Mouse (Mus musculus) midbrain, embryonic 11.5 days (tissue): ENCODE data around the gene Vac14. TPM values are rescaled to one million over a fixed set of nuclear protein-coding genes. Genes with fewer than 3 reads are reported as not detected.

Experiments
- ATAC-seq: fragments of 200-750 bp; cut with Nextera tagmentation; 2 replicates; pipeline ENCODE4 v1.8.0; 2017; ENCODE audit warnings: moderate TSS enrichment, moderate library complexity; ENCODE audit not compliant: low FRiP score
- DNase-seq: peaks from one replicate; pipeline ENCODE4 v3.0.0; 2015; ENCODE audit warnings: low spot score; ENCODE audit errors: missing footprints
- H3K27ac ChIP-seq: fragments of 300-500 bp; sonication (generic); 2 replicates; pipeline ENCODE4 v1.5.1; 2014; ENCODE audit warnings: low read depth, low read length
- H3K27me3 ChIP-seq: fragments of 300-500 bp; sonication (generic); 2 replicates; pipeline ENCODE4 v1.6.1; 2014; ENCODE audit warnings: mild to moderate bottlenecking, low read length, moderate library complexity, mixed read lengths; ENCODE audit not compliant: control insufficient read depth, insufficient read depth
- H3K36me3 ChIP-seq: fragments of 300-500 bp; sonication (generic); 2 replicates; pipeline ENCODE4 v1.6.1; 2014; ENCODE audit warnings: mild to moderate bottlenecking, low read length, moderate library complexity, mixed read lengths; ENCODE audit not compliant: control insufficient read depth, insufficient read depth
- H3K4me1 ChIP-seq: fragments of 300-500 bp; sonication (generic); 2 replicates; pipeline ENCODE4 v1.6.1; 2014; ENCODE audit warnings: low read length; ENCODE audit not compliant: control insufficient read depth, insufficient read depth
- H3K4me2 ChIP-seq: fragments of 300-500 bp; sonication (generic); 2 replicates; pipeline ENCODE4 v1.6.1; 2014; ENCODE audit warnings: mild to moderate bottlenecking, moderate library complexity
- H3K4me3 ChIP-seq: fragments of 300-500 bp; sonication (generic); 2 replicates; pipeline ENCODE4 v1.5.1; 2014; ENCODE audit warnings: low read depth, low read length
- H3K9ac ChIP-seq: fragments of 300-500 bp; sonication (generic); 2 replicates; pipeline ENCODE4 v1.6.1; 2014; ENCODE audit warnings: low read length
- H3K9me3 ChIP-seq: fragments of 300-500 bp; sonication (generic); 2 replicates; pipeline ENCODE4 v1.6.1; 2016; ENCODE audit warnings: low read length; ENCODE audit not compliant: control insufficient read depth
- WGBS: fragments of 180-500 bp; shearing (Covaris S2); extraction: QIAGEN DNeasy Blood & Tissue Kit; methylation state at CpG from one replicate; pipeline ENCODE4 v1.1.7; 2014; 5-methylcytosine and 5-hydroxymethylcytosine counted together
- polyA plus RNA-seq: library from polyadenylated mRNA; unstranded; fragments of >200 nt; fragmentation: Nextera tagmentation; extraction: Ambion mirVana; gene quantifications from 2 replicates; pipeline ENCODE4 v1.2.1, GENCODE M21; 2014

Vac14 gene
- polyA plus RNA-seq, 1 experiment from 2014 or later = 33.8 TPM

DNA sequence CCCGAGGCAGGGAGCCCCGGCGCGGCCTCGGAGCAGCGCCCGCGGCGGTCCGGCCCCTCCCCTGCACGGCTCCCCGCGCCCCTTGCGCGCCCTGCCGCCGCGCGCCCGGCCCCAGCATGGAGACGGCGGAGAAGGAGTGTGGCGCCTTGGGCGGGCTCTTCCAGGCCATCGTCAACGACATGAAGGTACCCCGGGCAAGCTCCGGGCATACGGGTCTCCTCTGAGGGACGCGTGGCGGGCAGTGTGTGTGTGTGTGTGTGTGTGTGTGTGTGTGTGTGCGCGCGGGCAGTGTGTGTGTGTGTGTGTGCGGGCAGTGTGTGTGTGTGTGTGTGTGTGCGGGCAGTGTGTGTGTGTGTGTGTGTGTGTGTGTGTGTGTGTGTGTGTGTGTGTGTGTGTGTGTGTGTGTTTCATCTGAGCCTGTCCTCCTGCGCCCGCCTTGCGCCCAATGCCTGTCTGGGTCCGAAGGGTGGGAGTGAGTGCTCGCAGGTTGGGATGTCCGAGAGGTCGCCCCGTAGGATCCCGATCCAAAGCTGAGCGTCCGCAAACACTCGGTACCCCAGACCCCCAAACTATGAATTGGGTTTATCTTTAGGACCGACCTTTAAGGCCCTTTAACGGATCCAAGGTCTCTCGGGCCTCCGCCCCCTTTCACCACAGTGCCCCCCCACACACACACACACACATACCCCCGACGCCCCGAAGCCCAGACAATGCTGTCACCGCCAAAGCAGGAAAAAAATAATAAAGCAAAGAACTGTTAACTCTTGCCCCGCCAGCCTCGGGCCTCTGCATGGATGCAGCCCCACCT lies 103.4 kb downstream of the Vac14 start:
- ATAC-seq (peak; percentile 75), DNase-seq (peak; percentile 95)
- peak overlapping the region; percentile 89 for H3K9ac ChIP-seq
- H3K4me2 ChIP-seq = peak overlapping the region; percentile 72
- H3K4me1 ChIP-seq = peaks cover 31% of the 10 kb centered on the region
- WGBS = under 1% methylated on average over 46 of the region's 59 CpGs
- H3K9me3 ChIP-seq = no peaks in the 10 kb centered on the region
- H3K36me3 ChIP-seq = no peaks in the 10 kb centered on the region
- H3K27ac ChIP-seq = peak overlapping the region; percentile 69
- no peaks in the 10 kb centered on the region for H3K27me3 ChIP-seq
- H3K4me3 ChIP-seq = peak overlapping the region; percentile 80

GRCm38 (mm10) chr8:110722414-110723011 lies 104.1 kb downstream of the Vac14 start:
- no peaks in the 10 kb centered on the region for H3K9me3 ChIP-seq
- ATAC-seq (no peak), DNase-seq (peak; percentile 87)
- H3K27me3 ChIP-seq = no peaks in the 10 kb centered on the region
- H3K9ac ChIP-seq = peak overlapping the region; percentile 89
- H3K4me2 ChIP-seq = peak overlapping the region; percentile 72
- H3K4me1 ChIP-seq = peaks cover 31% of the 10 kb centered on the region
- no peak overlapping the region for H3K27ac ChIP-seq
- WGBS = 59% methylated on average over 11 of the region's 11 CpGs
- H3K36me3 ChIP-seq = peaks cover 2% of the 10 kb centered on the region; the same call in 1 of the 2 replicates
- H3K4me3 ChIP-seq = peak overlapping the region; percentile 80

DNA sequence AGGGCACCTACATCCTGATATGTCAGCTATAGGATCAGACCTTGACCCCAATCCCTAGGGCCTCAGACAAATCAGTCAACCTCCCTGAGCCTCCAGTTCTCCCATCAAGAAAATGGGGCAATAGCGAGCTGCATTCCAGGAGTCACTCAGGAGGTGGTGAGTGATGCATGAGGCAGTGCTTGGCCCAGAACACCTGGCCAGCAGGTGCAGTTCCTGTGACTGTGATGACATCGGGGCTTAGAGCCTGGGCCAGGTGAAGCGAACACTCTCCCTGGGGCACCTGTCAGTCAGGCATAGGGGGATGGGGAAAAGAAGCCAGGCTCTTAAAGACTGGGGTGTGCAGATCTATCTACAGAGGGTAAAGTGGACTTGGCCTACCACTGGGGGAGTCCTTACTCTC lies 106.1 kb downstream of the Vac14 start:
- Histone ChIP-seq H3K4me2 (no peak overlapping the region), H3K27me3 (no peaks in the 10 kb centered on the region), H3K27ac (no peak overlapping the region), H3K9me3 (no peaks in the 10 kb centered on the region), H3K9ac (0 out of 2 replicates have a peak overlapping the region, but pooled peaks have one; percentile 24), H3K4me1 (peaks cover 29% of the 10 kb centered on the region), H3K36me3 (peaks cover 14% of the 10 kb centered on the region; the same call in 1 of the 2 replicates), H3K4me3 (no peak overlapping the region)
- WGBS = 83% methylated on average over 3 of the region's 3 CpGs
- ATAC-seq = no peak
- DNase-seq = no peak

- DNase-seq (peak; percentile 85), ATAC-seq (no peak)
- Histone ChIP-seq H3K36me3 (peaks cover 19% of the 10 kb centered on the region; the same call in 1 of the 2 replicates), H3K4me1 (peaks cover 23% of the 10 kb centered on the region), H3K27ac (0 out of 2 replicates have a peak overlapping the region, but pooled peaks have one; percentile 44), H3K4me2 (no peak overlapping the region), H3K9ac (peak overlapping the region; percentile 24), H3K4me3 (no peak overlapping the region), H3K27me3 (no peaks in the 10 kb centered on the region), H3K9me3 (no peaks in the 10 kb centered on the region)
- 46% methylated on average over 7 of the region's 7 CpGs for WGBS
Measured at GRCm38 (mm10) chr8:110725084-110725838, 106.9 kb downstream of the Vac14 start.

- Histone ChIP-seq H3K4me1 (peaks cover 17% of the 10 kb centered on the region), H3K9ac (no peak overlapping the region), H3K9me3 (no peaks in the 10 kb centered on the region), H3K36me3 (peaks cover 28% of the 10 kb centered on the region; the same call in 1 of the 2 replicates), H3K27me3 (no peaks in the 10 kb centered on the region), H3K4me3 (no peak overlapping the region), H3K27ac (no peak overlapping the region), H3K4me2 (no peak overlapping the region)
- ATAC-seq (peak; percentile 49), DNase-seq (peak; percentile 98)
- 7% methylated on average over 18 of the region's 18 CpGs for WGBS
Measured at GRCm38 (mm10) chr8:110726893-110727292, 108.5 kb downstream of the Vac14 start.

GRCm38 (mm10) chr8:110731346-110731859 lies 113.0 kb downstream of the Vac14 start:
- DNase-seq (no peak), ATAC-seq (no peak)
- no peak overlapping the region for H3K9ac ChIP-seq
- H3K4me3 ChIP-seq = no peak overlapping the region
- no peaks in the 10 kb centered on the region for H3K27me3 ChIP-seq
- H3K27ac ChIP-seq = no peak overlapping the region
- H3K36me3 ChIP-seq = peaks cover 33% of the 10 kb centered on the region; the same call in 1 of the 2 replicates
- 92% methylated on average over 8 of the region's 8 CpGs for WGBS
- no peaks in the 10 kb centered on the region; the same call in 1 of the 2 replicates for H3K4me1 ChIP-seq
- no peaks in the 10 kb centered on the region for H3K9me3 ChIP-seq
- no peak overlapping the region for H3K4me2 ChIP-seq

DNA sequence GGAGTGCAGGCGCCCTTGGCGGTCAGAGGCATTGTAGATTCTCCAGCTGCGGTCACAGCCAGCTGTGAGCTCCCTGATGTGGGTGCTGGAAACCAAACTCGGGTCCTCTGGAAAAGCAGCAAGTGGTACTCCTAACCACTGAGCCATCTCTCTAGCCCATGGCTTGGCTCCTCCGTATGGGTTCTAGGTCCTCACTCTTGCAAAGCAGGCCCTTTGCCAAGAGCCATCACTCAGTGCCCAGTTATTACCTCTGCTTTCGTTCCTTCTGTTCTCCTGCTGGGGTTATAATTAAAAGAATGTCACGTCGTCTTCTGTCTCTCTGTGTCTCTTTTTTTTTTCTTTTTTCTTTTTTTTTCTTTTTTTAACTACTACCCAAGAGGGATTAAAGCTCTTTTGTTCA lies 114.7 kb downstream of the Vac14 start:
- DNase-seq (no peak), ATAC-seq (no peak)
- no peaks in the 10 kb centered on the region for H3K27me3 ChIP-seq
- H3K36me3 ChIP-seq = peaks cover 39% of the 10 kb centered on the region; the same call in 1 of the 2 replicates
- 90% methylated on average over 8 of the region's 8 CpGs for WGBS
- no peak overlapping the region for H3K27ac ChIP-seq
- H3K4me3 ChIP-seq = no peak overlapping the region
- no peak overlapping the region for H3K4me2 ChIP-seq
- H3K9ac ChIP-seq = no peak overlapping the region
- no peaks in the 10 kb centered on the region for H3K4me1 ChIP-seq
- H3K9me3 ChIP-seq = no peaks in the 10 kb centered on the region

GRCm38 (mm10) chr8:110738591-110739195 lies 120.3 kb downstream of the Vac14 start:
- peaks cover 23% of the 10 kb centered on the region for H3K36me3 ChIP-seq
- H3K9me3 ChIP-seq = no peaks in the 10 kb centered on the region
- no peaks in the 10 kb centered on the region for H3K4me1 ChIP-seq
- H3K4me3 ChIP-seq = no peak overlapping the region
- WGBS = 94% methylated on average over 35 of the region's 35 CpGs
- no peak for DNase-seq
- no peak overlapping the region for H3K27ac ChIP-seq
- ATAC-seq = no peak
- H3K9ac ChIP-seq = no peak overlapping the region
- H3K4me2 ChIP-seq = no peak overlapping the region
- H3K27me3 ChIP-seq = no peaks in the 10 kb centered on the region
